Mouse (Mus musculus) embryonic facial prominence, embryonic 13.5 days (tissue): Measurements from ENCODE around the gene Plxna4. TPM values are rescaled to one million over a fixed set of nuclear protein-coding genes. Genes with fewer than 3 reads are reported as not detected.

ENCODE experiments used
- ATAC-seq: fragments of 200-750 bp; cut with Nextera tagmentation; 2 replicates; pipeline ENCODE4 v1.8.0; 2017; ENCODE audit warnings: low read depth; ENCODE audit not compliant: insufficient number of reproducible peaks, insufficient read depth, low FRiP score, low TSS enrichment
- H3K27ac ChIP-seq: fragments of 300-500 bp; sonication (generic); 2 replicates; pipeline ENCODE4 v1.5.1; 2015; ENCODE audit warnings: moderate library complexity, mild to moderate bottlenecking, inconsistent platforms
- H3K27me3 ChIP-seq: fragments of 300-500 bp; sonication (generic); 2 replicates; pipeline ENCODE4 v1.6.1; 2015; ENCODE audit warnings: mild to moderate bottlenecking, inconsistent platforms
- H3K36me3 ChIP-seq: fragments of 300-500 bp; sonication (generic); 2 replicates; pipeline ENCODE4 v1.6.1; 2015; ENCODE audit warnings: mild to moderate bottlenecking, inconsistent platforms
- H3K4me1 ChIP-seq: fragments of 300-500 bp; sonication (generic); 2 replicates; pipeline ENCODE4 v1.6.1; 2015; ENCODE audit warnings: inconsistent platforms
- H3K4me2 ChIP-seq: fragments of 300-500 bp; sonication (generic); 2 replicates; pipeline ENCODE4 v1.6.1; 2015; ENCODE audit warnings: moderate library complexity, mild to moderate bottlenecking, inconsistent platforms
- H3K4me3 ChIP-seq: fragments of 300-500 bp; sonication (generic); 2 replicates; pipeline ENCODE4 v1.5.1; 2015; ENCODE audit warnings: mild to moderate bottlenecking, inconsistent platforms
- H3K9ac ChIP-seq: fragments of 300-500 bp; sonication (generic); 2 replicates; pipeline ENCODE4 v1.6.1; 2015; ENCODE audit warnings: mild to moderate bottlenecking, inconsistent platforms
- H3K9me3 ChIP-seq: fragments of 300-500 bp; sonication (generic); 2 replicates; pipeline ENCODE4 v1.6.1; 2016; ENCODE audit warnings: inconsistent platforms
- WGBS: fragments of 180-500 bp; shearing (Covaris S2); methylation state at CpG from one replicate; pipeline ENCODE4 v1.1.7; 2015; ENCODE audit warnings: mixed read lengths; 5-methylcytosine and 5-hydroxymethylcytosine counted together
- polyA plus RNA-seq: library from polyadenylated mRNA; unstranded; fragments of >200 nt; fragmentation: Nextera tagmentation; extraction: Ambion mirVana; gene quantifications from 2 replicates; pipeline ENCODE4 v1.2.1, GENCODE M21; 2015

The Plxna4 gene
- polyA plus RNA-seq, 1 experiment from 2014 or later: 4.0 TPM

DNA sequence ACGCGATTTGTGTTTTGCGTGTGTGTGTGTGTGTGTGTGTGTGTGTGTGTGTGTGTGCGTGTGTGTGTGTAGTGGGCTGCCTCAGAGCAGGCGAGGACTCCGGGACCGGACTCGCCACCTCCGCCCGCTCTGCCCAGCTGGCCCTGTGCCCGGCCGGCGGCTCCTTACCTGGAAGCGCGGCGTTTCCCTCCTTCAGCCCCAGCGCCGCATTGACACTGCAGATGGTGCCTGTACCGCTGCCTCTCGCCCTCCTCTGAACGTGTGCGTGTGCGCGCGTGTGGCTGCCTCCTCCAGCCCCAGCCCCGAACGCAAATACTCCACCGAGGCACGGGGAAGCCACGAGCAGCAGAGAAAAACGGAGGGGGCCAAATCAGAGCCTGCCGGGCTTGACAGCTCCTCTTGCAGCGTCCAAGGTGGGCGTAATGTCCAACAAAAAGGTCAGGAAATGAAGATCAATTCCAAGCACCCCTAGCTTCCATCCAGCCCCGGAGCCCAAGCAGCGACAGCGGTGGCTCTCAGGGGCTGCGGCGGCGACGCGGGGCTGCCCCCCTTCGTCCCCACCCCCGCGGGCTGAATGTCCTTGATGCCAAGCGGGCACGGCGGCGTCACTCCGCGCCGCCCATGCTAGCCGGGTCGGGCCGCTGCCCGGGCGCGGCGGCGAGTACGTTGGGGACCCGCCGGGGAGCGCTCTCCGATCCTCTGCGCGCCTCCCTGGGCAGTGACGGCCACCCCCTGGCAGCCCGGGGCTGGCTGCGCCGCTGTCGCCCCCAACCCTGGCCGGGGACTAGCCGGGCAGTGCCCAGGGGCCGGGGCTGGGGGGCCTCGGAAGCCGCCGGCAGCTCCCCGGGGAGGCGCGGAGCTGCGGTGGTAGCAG, 619 bp downstream of the Plxna4 start:
- 0 out of 2 replicates have a peak, but pooled peaks have one; percentile 29 for ATAC-seq
- H3K27me3 ChIP-seq: peaks cover 90% of the 10 kb centered on the region

DNA sequence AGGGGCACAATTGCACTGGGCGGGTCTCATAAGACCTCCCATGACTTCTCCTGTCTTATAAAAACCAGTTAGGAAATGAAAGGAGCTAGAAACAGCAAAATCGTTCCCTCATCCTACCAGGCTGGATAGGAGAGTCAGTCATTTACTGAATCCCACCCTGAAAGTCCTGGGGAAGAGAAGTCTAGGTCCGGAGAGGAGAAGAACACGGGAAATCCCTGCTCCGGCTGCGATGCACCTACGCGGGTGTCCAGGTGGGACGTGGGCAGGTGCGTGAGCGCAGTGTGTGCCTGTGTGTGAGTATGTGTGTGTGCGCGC, 1.2 kb downstream of the Plxna4 start:
- Histone ChIP-seq H3K4me2 (peak overlapping the region; percentile 99), H3K9ac (peak overlapping the region; percentile 79), H3K36me3 (no peaks in the 10 kb centered on the region), H3K9me3 (no peaks in the 10 kb centered on the region), H3K27me3 (peaks cover 88% of the 10 kb centered on the region), H3K27ac (no peak overlapping the region), H3K4me1 (peaks cover 36% of the 10 kb centered on the region), H3K4me3 (peak overlapping the region; percentile 77)
- WGBS: 2% methylated on average over 13 of the region's 13 CpGs
- no peak for ATAC-seq

More for the DNA sequence above, 619 bp downstream of the Plxna4 start:
- H3K9ac ChIP-seq: peak overlapping the region; percentile 79
- H3K4me3 ChIP-seq: peak overlapping the region; percentile 77
- H3K36me3 ChIP-seq: no peaks in the 10 kb centered on the region
- H3K4me1 ChIP-seq: peaks cover 36% of the 10 kb centered on the region
- WGBS: under 1% methylated on average over 80 of the region's 82 CpGs
- no peaks in the 10 kb centered on the region for H3K9me3 ChIP-seq
- 0 out of 2 replicates have a peak overlapping the region, but pooled peaks have one; percentile 28 for H3K27ac ChIP-seq
- H3K4me2 ChIP-seq: peak overlapping the region; percentile 99

DNA sequence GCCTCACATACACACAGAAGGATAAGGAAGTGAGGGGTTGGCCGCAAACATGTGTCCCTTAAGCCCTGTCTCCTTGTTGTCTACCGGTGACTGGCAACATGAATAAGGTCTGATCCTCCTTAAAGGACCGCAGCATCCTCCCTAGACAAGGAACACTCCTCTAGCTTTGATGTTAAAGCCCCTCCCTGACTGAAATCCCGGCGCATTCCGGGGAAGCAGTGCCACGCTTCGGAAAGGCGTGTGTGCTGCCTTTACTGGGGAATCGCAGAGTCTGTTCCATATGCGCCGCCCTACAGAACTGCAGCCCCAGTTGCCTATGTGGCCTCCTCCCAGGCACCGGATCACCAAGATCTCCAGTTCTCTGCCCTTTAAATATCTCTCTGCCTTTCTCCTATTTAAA, 1.6 kb downstream of the Plxna4 start:
- Histone ChIP-seq H3K4me1 (peaks cover 36% of the 10 kb centered on the region), H3K36me3 (no peaks in the 10 kb centered on the region), H3K9ac (peak overlapping the region; percentile 79), H3K27me3 (peaks cover 84% of the 10 kb centered on the region), H3K4me2 (peak overlapping the region; percentile 99), H3K9me3 (no peaks in the 10 kb centered on the region), H3K4me3 (peak overlapping the region; percentile 77), H3K27ac (no peak overlapping the region)
- WGBS: under 1% methylated on average over 13 of the region's 13 CpGs
- no peak for ATAC-seq

DNA sequence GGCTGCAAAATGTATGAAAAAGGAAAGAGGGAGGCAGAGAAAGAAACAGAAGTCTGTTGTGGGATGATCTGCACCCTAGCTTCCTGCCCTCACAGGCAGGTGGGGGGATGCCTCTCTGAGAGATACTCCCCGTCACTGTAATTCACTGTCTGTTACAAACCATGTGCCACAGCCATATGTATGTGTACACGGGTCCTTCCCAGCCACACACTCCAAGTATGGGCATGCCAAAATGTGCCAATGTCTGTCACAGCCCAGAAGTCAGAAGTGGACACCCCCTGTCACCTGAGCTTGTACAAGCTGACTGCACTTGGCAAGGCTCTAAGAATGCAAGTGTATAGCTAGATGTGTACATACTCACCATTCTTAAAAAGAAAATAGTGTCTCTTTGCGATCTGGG, 2.8 kb downstream of the Plxna4 start:
- H3K4me3 ChIP-seq: peak overlapping the region; percentile 20
- ATAC-seq: no peak
- H3K4me2 ChIP-seq: peak overlapping the region; percentile 99
- peaks cover 73% of the 10 kb centered on the region for H3K27me3 ChIP-seq
- H3K9me3 ChIP-seq: no peaks in the 10 kb centered on the region
- H3K27ac ChIP-seq: no peak overlapping the region
- WGBS: 24% methylated on average over 3 of the region's 3 CpGs
- H3K36me3 ChIP-seq: no peaks in the 10 kb centered on the region
- peaks cover 36% of the 10 kb centered on the region for H3K4me1 ChIP-seq
- H3K9ac ChIP-seq: no peak overlapping the region

DNA sequence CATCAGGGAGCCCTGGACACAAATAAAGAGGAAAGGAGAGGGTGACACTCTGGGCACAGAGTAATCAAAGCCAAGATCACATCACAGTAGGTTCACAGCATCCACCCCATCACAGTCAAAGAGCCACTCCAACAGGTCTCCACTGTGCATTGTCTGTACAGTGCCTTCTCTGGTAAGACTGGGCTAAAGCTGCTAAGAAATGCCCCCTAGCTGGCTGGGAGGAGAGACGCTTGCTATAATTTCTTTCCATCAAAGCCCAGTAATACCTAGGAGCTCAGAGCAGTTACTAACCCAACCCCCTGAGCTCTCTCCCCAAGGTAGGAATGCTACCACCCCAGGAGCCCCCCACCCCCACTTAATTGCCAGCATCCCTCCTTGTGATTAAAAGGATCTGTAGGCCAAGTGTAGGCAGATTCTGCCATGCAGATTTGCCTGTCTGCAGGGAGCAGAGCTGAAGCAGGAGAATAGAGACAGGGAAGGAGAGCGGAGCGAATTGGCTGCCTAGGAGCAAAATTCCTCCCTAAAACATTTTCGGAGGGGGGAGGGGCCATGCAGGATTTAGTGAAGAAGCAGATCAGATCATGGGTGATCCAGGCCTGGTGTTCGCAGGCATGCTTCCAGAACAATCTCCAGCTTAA, 3.6 kb downstream of the Plxna4 start:
- no peaks in the 10 kb centered on the region for H3K36me3 ChIP-seq
- peaks cover 36% of the 10 kb centered on the region for H3K4me1 ChIP-seq
- peak overlapping the region; percentile 99 for H3K4me2 ChIP-seq
- WGBS: 6% methylated on average over 5 of the region's 5 CpGs
- no peak overlapping the region for H3K9ac ChIP-seq
- no peak for ATAC-seq
- peaks cover 65% of the 10 kb centered on the region for H3K27me3 ChIP-seq
- H3K4me3 ChIP-seq: peak overlapping the region; percentile 20; the same call in 1 of the 2 replicates
- no peaks in the 10 kb centered on the region for H3K9me3 ChIP-seq
- no peak overlapping the region for H3K27ac ChIP-seq

DNA sequence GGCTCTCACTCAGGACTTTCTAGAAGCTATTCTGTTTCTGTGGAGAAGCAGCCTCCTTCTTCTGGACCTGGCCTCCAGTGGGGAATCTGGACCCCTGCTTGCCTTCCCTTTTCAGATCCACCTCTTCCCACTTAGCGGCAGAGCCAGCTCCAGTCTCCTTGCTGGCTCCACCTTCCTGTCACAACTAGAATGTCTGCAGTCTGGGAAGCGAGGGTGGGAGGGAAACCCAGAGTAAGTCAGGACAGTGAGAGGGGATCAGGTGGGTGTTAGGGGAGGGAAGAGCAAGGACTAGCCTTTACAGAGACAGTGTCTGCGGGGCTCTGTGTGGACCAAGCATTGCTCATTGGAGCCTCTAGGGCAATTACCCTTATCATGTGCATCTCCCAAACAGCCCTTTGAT, 4.4 kb downstream of the Plxna4 start:
- H3K4me2 ChIP-seq: peak overlapping the region; percentile 31
- no peak for ATAC-seq
- no peaks in the 10 kb centered on the region for H3K9me3 ChIP-seq
- H3K9ac ChIP-seq: no peak overlapping the region
- H3K4me3 ChIP-seq: 0 out of 2 replicates have a peak overlapping the region, but pooled peaks have one; percentile 1
- peaks cover 36% of the 10 kb centered on the region for H3K4me1 ChIP-seq
- no peaks in the 10 kb centered on the region for H3K36me3 ChIP-seq
- no peak overlapping the region for H3K27ac ChIP-seq
- peaks cover 57% of the 10 kb centered on the region for H3K27me3 ChIP-seq
- WGBS: 11% methylated on average over 3 of the region's 3 CpGs

DNA sequence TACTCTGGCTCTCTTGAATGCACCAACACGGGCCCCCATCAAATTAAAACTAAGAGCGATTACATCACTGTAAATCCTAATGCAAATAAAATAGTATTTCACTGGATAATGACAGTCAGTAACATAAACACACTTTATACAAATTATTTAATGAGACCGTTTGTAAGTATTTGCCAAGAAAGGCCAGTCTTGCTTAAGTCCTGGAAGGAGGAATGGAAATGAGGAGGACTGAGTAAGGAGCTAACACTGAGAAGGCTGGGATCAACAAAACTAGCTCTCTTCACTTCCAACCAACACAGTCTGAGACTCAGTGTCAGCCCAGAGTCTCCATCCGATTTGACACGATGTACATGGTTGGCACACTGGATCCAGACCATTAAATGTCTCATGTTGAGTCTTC, 16.5 kb downstream of the Plxna4 start:
- Histone ChIP-seq H3K9ac (no peak overlapping the region), H3K9me3 (no peaks in the 10 kb centered on the region), H3K4me3 (no peak overlapping the region), H3K4me1 (peaks cover 2% of the 10 kb centered on the region; the same call in 1 of the 2 replicates), H3K27ac (no peak overlapping the region), H3K27me3 (no peaks in the 10 kb centered on the region), H3K4me2 (no peak overlapping the region), H3K36me3 (no peaks in the 10 kb centered on the region)
- 85% methylated on average over 5 of the region's 5 CpGs for WGBS
- no peak for ATAC-seq

DNA sequence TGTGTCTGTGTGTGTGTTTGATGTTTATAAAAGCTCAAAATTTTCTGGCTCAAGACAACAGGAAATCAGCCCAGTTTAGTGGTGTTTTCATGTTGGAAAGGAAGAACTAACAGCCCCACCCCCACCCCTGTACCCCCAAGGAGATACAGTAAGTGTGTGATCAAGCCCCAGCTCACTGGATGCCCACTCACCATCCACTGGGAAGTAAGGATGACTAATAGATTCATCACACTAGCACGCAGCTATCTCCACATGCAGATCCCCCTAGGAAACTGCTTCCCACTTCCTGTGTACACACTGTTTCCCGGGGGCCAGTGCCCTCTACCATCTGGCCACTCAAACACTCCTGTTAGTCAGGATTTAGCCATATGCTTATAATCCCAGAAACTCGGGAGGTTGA, 17.5 kb downstream of the Plxna4 start:
- H3K4me1 ChIP-seq: peaks cover 2% of the 10 kb centered on the region; the same call in 1 of the 2 replicates
- H3K9me3 ChIP-seq: no peaks in the 10 kb centered on the region
- H3K27me3 ChIP-seq: no peaks in the 10 kb centered on the region
- no peak overlapping the region for H3K27ac ChIP-seq
- WGBS: 20% methylated on average over 3 of the region's 3 CpGs
- no peak overlapping the region for H3K4me3 ChIP-seq
- H3K4me2 ChIP-seq: no peak overlapping the region
- no peaks in the 10 kb centered on the region for H3K36me3 ChIP-seq
- no peak for ATAC-seq
- H3K9ac ChIP-seq: no peak overlapping the region

DNA sequence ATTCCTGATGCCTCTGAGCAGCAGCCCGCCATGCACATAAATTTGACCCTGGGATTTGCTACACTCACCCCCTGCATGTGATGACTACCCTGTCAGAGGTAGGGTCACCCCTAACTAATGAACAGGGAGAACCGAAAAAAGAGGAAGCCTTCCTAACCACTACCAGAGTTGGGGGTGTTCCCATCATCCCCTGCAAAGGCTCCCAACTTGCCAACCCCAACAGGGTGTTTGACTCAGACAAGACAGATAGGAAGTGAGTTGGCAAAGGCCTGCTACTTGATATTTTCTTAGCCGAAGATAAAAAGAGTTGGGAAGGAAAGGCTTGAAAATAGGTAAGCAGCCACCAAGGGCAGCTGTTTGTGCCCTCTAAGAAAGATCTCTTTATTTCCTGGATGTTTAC, 18.1 kb downstream of the Plxna4 start:
- no peak overlapping the region for H3K27ac ChIP-seq
- peaks cover 2% of the 10 kb centered on the region; the same call in 1 of the 2 replicates for H3K4me1 ChIP-seq
- H3K4me2 ChIP-seq: no peak overlapping the region
- no peak overlapping the region for H3K4me3 ChIP-seq
- H3K36me3 ChIP-seq: no peaks in the 10 kb centered on the region
- WGBS: 66% methylated on average over 3 of the region's 3 CpGs
- H3K27me3 ChIP-seq: no peaks in the 10 kb centered on the region
- no peak for ATAC-seq
- no peak overlapping the region for H3K9ac ChIP-seq
- H3K9me3 ChIP-seq: no peaks in the 10 kb centered on the region

DNA sequence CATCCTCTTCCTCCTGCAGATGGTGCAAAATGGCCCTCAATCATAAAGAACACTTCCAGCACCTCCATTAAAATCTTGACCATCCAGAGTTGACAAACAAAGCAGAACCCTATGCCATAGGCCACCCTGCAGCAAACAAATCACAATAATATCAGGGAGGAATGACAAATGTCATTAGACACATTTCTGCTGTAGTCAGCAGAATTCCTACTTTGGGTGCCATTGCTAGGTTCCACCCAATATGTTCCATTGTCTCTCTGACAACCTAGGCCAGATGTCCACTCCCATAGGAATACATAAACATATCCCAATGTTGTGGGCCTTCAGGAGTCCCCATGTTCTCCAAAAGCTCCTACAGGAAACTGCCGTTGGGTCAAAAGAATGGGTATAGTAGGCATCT, 41.1 kb downstream of the Plxna4 start:
- WGBS: 98% methylated on average over 1 of the region's 1 CpGs
- no peaks in the 10 kb centered on the region for H3K4me1 ChIP-seq
- H3K27ac ChIP-seq: no peak overlapping the region
- no peak overlapping the region for H3K4me3 ChIP-seq
- ATAC-seq: no peak
- H3K9me3 ChIP-seq: no peaks in the 10 kb centered on the region
- no peaks in the 10 kb centered on the region for H3K27me3 ChIP-seq
- no peak overlapping the region for H3K9ac ChIP-seq
- no peaks in the 10 kb centered on the region for H3K36me3 ChIP-seq
- H3K4me2 ChIP-seq: no peak overlapping the region

DNA sequence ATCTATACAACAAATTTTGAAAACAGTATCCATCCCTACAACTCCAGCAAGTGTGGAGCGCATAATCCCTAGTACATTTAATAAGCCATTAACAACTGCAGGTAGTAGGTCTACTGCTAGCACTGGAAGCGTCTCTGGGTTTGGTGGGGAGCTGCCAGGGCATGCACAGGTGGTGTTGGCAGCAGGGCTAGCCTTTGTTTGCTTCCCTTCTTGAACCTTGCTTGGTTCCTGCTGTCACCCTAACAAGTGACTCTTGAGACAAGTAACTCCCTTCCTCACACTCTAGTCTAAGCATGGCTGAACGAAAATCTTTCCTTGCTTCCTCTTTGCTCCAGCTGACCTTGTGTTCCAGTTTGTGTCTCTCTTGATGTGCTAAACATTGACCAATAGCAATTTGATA, 44.0 kb downstream of the Plxna4 start:
- no peak overlapping the region for H3K9ac ChIP-seq
- H3K36me3 ChIP-seq: no peaks in the 10 kb centered on the region
- no peak overlapping the region for H3K27ac ChIP-seq
- no peak for ATAC-seq
- H3K4me1 ChIP-seq: no peaks in the 10 kb centered on the region
- no peak overlapping the region for H3K4me3 ChIP-seq
- no peak overlapping the region for H3K4me2 ChIP-seq
- H3K9me3 ChIP-seq: no peaks in the 10 kb centered on the region
- no peaks in the 10 kb centered on the region for H3K27me3 ChIP-seq
- WGBS: 88% methylated on average over 3 of the region's 3 CpGs

DNA sequence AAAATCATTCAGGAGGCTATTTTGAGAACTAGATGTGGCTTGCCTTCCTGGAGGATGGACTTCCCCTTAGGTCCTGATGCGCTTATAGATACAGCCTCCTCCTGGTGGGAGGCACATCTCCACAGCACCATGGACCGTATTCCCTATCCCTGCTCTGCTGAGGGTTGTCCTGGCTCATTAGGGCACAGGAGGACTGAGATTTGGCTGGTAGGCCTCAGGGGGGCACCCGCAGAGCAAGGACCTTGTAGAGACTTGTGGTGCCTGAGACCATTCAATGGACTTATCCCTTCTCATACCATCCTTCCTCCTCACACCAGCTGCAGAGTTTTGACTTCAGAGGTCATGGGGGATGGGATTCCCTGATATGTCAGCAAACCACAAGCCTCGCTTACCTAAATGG, 47.8 kb downstream of the Plxna4 start:
- 83% methylated on average over 4 of the region's 4 CpGs for WGBS
- H3K4me1 ChIP-seq: 0 out of 2 replicates have a peak, but pooled peaks cover 4% of the 10 kb centered on the region
- no peak for ATAC-seq
- no peaks in the 10 kb centered on the region for H3K27me3 ChIP-seq
- no peaks in the 10 kb centered on the region for H3K9me3 ChIP-seq
- no peak overlapping the region for H3K27ac ChIP-seq
- H3K9ac ChIP-seq: no peak overlapping the region
- H3K4me3 ChIP-seq: no peak overlapping the region
- no peaks in the 10 kb centered on the region for H3K36me3 ChIP-seq
- no peak overlapping the region for H3K4me2 ChIP-seq
